Mouse (Mus musculus) heart, postnatal 36 days (tissue): Measurements from ENCODE around the gene Dus3l. TPM values are rescaled to one million over a fixed set of nuclear protein-coding genes. Genes with fewer than 3 reads are reported as not detected.
A peak's percentile ranks its signal among the peaks of the same experiment; 100 is the strongest.

Source experiments
- DNase-seq, 2 experiments: peaks; one replicate each; pipeline ENCODE4 v3.0.0; 2021 to 2022
- intact Hi-C: fragments of 180-260 bp; cut with DNase I; formaldehyde crosslinking; loops from one replicate; pipeline ENCODE4 v1.15.1; 2025
- total RNA-seq, 2 experiments: library from RNA; stranded (reverse); gene quantifications; 2 replicates each; pipeline ENCODE4 v1.2.3; 2021

Dus3l gene
- total RNA-seq: 10 to 100 TPM; 18.8 to 20.3 TPM

DNA sequence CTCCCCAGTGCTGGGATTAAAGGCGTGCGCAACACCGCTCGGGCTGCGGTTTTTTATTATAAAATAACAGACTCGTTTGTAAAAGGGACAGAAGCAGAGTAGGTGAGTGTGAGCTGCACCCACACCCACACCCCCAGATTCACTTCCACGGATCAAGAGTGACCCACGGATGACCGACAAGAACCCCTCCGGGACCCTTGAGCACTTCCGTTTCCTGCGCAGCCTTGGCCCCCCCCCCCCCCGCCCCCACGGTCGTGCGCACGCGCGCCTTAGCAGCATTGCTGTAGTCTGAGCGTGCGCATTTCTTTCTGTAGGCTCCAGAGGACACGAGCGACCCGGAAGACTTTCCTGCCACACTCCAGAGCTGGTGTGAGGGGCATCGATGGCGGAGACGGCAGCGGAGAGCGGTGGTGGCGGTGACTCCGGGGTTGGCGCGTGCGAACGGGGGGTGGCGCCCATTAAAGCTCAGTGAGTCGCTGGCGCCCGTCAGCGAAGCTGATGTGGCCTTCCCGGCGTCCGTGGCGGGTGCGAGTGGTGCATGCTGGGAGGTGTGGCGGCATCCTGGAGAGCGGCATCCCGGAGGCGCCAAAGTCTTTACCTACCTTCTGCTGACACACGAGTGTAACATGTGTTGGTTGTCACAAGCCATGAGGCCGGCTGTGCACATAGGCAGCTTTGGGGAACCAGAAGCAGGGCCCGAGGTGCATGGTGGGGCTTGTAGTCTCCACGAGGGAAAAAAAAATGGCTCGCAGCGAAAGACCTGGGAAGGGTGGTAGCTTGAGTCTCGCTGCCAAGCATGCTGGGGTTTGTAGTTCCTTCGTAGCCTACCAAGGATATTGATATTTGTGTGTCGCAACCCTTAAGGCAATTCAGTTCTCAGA lies at the start of gene Dus3l:
Dus3l (plus strand) TSS at position 284 of the 881 bp plus-strand sequence.
- intact Hi-C loops: loop anchor here (5.0 kb wide), 1 partner anchor 152 kb away; the partner anchor contains the start of gene Rpl36
- peak; percentile 87 to 97 for DNase-seq

DNA sequence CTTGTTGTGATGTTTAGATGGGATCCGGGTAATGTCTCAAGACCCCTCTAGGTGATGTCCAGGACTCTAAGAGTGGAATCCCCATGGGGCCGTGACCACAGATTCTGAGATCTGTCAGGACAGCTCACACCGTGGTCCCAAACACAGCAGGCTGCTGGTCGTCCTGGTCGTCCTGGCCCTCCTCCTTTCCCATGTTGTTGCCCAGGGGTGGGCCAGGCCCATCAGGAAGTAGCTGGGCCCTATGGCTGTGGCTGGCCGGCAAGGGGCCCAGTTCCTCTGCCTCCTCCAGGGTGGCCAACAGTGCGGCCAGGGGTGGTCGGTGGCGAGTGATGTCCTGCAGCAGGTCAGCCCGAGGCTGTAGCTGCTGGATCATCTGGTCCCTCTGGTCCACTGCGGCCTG lies 49.2 kb upstream of the Dus3l start:
- DNase-seq: no peak
- intact Hi-C loops: loop anchor here (2.0 to 5.0 kb wide), 4 partner anchors 21 to 128 kb away; partner anchors contain the start of genes Catsperd, Lonp1 and Rpl36

DNA sequence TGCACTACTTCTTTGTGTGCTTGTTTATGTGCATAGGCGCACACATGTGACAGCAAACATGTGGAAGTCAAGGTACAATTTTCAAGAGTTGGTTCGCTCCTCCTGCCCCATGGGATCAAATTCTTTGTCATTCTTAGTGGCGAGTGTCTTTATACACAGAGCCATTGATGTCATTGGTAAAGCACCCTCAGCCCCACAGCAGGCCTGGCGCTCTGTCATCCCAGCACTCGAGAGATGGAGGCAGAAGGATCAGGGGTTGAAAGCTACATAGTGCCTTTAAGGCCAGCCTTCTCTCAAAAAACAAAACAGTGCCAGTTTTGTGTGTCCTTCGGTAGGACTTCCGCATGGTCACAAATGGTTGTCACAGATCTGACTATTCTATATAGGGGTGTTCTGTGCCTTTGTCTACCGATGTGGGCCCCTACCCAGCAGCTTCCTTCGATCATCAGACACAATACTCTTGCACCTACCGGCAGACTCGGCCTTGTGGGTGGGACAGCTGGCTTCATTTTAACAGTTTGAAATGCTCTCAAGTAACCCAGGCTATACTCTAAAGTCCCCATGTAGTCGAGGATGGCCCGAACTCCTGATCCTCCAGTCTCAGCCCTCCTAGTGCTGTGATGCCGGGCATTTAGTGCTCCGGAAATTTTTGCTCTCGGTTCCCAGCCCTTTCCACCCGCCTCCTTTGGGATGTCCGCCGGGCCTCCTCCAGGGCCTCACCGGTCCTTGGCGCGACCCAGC lies 48.5 kb upstream of the Dus3l start:
- no peak for DNase-seq
- intact Hi-C loops: loop anchor here (2.0 to 5.0 kb wide), 4 partner anchors 21 to 129 kb away; partner anchors contain the start of genes Catsperd, Lonp1 and Rpl36

DNA sequence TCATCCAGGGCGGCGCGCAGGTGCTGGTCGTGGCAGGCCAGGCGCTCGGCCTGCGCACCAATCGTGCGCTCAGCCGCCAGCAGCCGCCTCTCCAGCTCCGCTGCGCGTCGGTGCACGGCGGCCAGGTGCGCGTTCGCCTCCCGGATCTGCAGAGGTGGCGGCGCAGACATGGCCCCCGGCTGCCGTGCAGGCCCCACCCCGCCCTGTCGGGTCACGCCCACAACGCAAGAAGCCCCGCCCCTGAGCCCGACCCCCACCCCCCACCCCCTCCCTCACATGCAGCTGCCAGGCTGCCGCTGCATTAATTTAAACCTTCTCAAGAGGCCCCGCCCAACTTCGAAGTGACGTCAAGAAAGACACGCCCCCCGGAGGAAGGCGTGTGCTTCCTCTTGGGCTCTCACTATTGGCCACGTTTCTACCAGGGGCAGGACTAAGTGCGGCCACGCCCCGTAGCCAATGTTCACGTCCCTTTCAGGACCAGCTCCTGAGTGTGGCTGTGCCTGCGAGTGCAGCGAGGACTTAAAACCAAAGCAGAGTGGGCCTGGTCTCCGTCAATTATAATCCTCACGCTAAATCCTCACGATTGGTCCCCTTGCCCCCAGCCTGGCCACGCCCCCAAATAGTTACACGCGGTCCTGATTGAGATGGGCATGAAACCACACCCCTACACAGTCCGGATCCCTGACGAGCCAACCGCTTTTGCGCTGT lies 47.7 kb upstream of the Dus3l start:
- intact Hi-C loops: loop anchor here (5.0 kb wide), 3 partner anchors 90 to 130 kb away; partner anchors contain the start of genes Catsperd, Lonp1 and Rpl36
- peak; percentile 96 for DNase-seq

DNA sequence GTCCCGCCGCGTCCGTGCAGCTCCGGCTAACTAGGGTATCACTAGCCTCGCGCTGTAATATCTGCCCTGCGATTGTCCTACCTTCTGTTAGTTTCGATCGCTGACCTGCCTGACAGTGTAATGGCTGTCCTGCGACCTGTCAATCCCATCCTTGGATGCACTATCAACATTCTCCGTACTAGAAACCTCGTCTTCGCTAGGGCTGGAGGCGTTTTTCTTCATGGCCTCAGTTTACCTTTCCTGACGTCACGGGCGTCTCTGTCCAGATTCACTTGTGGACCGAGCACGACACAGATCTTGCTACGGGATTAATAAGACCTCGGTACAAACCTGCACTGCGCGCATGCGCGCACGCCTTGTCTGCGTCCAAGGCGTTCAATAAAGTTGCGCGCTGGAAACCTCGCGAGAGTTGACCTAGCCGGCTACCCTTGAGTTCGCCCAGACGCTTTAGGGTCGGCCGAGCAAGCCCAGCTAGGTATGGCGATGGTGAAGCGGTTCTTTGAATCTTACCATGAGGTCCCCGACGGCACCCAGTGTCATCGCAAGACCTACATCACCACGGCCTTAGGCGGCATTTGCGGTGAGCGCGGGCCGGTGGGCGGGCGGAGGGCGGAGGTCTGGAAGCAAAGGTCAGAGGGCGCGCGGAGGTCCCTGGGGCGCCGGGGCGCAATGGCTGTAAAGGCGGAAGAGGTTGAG lies 47.0 kb upstream of the Dus3l start, which contains the start of the genes Ndufa11 and Vmac:
Ndufa11 (plus strand) TSS at position 405 of the 696 bp plus-strand sequence.
Vmac (minus strand) TSS at position 660 of the 696 bp plus-strand sequence.
- intact Hi-C loops: loop anchor here (1.0 to 5.0 kb wide), 4 partner anchors 39 to 130 kb away; partner anchors contain the start of genes Catsperd, Lonp1 and Rpl36
- peak; percentile 94 to 95 for DNase-seq

DNA sequence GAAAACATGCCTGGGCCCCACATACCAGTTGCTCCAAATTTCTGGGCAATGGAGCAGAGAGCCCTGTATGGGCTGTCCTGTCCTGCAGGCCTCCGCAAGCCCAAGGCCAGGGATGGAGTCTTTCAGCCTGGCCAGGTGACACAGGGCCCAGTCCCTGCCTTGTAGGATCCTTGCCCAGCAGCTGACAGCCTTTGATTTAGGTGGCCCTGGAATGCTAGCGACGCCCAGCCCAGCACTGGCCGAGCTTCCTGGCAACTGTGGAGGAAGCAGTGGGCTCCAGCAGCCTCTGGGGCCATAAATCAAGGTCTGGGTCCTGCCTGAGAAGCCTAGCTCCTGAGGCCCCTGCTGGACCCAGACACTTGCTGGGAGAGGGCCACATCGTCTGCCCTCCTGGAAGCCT lies 42.1 kb upstream of the Dus3l start:
- intact Hi-C loops: no loop called here
- no peak for DNase-seq

DNA sequence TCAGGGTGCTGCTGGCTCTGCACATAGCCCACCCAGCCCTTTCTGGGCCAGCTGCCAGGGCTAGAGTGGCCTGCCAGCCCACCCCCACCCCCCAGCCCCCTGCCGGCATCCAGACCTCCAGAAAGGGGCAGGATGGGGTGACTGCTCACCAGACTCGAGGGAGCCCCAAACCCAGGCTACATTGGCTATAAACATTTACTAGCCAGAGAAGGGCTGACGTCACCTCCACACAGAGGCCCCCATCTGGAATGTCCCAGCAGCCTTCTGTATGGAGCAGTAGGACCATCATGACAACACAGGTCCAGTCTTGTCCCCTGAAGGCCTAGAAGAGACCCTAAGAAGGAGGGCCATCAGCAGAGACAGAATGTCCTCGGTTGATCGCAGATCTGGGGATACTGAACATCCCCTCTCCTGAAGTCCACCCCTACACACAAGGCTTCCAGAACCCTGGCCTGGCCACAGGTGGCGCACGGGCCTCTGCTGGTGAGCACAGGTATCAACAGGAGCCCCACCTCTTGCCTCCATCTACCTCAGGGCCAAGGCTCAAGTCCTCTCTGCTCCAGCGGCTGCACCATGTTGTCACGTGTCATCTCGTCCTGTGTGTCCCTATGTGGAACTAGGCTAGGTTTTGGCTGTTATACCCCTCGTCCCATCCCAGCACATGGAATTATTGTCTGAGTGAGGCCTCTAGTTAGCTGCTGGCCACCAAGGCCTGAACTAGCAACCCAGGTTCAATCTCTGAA lies 41.0 kb upstream of the Dus3l start:
- intact Hi-C loops: no loop called here

DNA sequence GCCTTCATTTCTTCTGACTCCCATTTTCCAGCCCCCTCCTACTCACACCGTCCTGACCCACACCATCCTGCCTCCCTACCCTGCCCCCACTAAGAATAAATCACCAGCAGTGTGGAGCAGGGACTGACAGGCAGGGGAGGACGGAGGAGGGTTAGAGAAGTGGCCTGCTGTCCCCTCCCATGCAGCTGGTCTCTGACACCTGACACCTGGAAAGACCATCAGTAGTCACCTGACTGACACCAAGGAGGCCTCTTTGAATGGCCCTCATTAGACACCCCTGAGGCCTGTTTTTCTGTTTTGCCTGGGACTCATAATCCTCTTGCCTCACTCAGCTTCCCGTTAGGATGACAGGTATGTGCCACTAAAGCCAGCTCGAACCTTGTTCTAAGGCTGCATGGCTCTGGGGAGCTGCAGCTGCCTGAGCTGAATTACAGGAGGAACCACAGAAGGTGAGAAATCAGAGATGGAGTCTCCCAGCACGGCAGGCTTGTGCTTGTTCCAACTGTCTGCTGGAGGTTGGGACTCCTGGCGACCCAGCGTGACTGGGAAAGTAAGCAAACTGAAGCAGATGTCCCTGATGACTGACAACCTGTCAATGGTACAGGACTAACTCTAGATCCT lies 37.4 kb upstream of the Dus3l start:
- intact Hi-C loops: no loop called here
- DNase-seq: no peak

More for the DNA sequence above, 41.0 kb upstream of the Dus3l start:
- DNase-seq: no peak

DNA sequence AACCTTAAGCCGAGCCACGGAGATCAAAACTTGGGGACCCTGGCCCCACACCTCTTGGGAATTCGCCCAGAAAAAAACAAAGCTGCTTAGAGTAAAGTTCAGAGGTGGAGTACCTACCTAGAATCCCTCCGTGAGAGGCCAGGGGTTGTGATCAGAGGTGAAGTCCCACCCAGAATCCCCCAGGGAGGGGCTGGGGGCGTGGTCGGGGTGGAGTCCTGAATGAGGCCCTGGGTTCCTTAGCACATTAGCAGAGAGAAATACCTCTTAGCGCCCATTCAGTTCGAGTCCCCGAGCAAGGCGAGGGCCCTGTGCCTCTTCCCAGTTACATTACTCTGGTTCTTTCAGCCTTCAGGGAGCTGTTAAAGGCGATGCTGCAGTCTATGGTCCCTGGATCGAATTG lies 36.9 kb upstream of the Dus3l start:
- intact Hi-C loops: no loop called here
- no peak for DNase-seq

DNA sequence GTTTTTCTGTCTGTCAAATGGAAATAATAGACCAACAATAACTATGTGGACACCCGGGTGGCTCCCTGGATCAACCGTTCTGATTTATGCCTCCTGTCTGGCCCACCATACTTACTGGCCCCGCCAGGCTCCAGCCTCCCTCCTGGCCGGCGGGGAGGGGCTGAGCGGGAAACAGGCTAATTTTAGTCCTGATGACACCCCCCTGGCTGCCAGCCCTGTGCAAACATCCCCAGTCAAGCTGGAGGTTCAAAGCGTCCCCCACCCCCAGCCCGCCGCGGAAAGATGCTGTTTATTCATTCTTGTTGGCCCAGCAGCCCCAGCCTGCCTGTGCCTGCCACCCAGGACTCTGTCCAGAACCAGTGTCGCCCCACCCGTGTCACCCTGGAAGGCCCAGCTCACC lies 36.4 kb upstream of the Dus3l start:
- no peak for DNase-seq

DNA sequence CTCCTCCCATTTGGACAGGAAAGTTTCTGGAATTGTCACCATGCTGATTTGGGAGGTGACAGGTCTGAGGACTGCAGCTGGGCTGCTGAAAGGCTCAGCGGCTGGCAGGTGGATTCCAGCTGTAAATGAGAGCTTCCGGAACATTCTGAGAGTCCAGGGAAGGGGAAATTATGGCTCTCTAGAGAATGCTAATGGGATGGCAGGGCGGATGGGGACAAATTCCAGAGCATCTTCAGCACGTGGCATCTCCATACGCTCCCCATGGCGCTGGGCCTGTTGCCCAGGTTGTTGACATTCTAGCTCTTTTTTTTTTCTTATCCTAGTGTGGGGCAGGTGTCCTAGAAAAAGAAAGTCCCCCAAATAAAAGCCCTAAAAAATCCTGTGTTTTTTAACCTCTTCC lies 35.4 kb upstream of the Dus3l start:
- intact Hi-C loops: no loop called here
- DNase-seq: no peak

More for the DNA sequence above, 36.4 kb upstream of the Dus3l start:
- intact Hi-C loops: no loop called here

DNA sequence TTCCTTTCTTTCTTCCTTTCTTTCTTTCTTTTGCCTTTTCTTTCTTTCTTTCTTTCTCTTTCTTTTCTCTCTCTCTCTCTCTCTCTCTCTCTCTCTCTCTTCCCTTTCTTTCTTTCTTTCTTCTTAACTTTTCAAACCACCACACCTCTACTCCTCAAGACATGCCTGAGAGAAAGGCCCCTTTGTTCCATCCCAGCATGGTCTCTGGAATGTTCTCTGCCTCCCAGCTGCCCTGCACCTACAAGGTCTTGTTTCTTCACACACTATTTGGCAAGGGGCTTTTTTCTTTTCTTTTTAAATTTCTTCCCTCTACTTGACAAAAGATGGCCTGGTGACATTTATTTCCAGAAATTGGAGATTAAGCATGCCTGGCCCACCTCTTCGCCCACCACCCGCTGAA lies 34.9 kb upstream of the Dus3l start:
- no peak for DNase-seq
- intact Hi-C loops: no loop called here

DNA sequence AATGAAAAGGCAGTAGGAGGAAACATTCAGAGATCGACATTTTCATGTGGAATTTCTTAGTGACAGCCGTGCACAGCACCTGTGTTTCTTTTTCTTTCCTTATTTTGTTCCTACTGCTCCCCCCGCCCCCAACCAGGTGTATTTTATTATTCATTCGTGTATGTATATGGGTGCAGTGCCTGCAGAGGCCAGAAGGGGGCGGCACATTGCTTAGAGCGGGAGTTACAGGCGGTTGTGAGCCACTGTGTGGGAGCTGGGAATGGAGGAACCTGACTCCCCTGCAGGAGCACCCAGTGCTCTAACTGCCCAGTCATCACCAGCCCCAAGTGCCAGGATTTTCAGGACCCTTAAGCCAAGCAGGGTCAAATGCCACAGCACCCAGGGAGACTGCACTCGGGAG lies 28.0 kb upstream of the Dus3l start:
- no peak for DNase-seq
- intact Hi-C loops: no loop called here

DNA sequence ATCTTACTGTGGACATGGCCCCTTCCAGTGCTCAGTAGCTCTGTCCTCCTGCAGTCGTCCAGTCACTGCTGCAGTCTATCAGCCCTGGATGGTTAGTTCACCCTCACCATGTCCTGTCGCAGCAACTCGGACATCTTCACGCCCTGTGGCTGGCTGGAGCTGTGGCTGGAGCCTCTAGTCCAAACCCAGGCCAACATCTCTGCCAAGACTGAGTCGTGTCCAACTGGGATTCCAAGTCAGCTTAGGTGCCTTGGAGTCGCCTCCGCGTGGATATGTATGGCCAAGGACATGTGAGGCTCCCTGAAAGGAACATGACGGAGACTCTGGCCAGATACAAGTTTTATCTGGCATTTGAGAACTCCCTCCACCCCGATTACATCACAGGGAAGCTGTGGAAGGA lies 26.3 kb upstream of the Dus3l start:
- intact Hi-C loops: no loop called here
- no peak for DNase-seq

DNA sequence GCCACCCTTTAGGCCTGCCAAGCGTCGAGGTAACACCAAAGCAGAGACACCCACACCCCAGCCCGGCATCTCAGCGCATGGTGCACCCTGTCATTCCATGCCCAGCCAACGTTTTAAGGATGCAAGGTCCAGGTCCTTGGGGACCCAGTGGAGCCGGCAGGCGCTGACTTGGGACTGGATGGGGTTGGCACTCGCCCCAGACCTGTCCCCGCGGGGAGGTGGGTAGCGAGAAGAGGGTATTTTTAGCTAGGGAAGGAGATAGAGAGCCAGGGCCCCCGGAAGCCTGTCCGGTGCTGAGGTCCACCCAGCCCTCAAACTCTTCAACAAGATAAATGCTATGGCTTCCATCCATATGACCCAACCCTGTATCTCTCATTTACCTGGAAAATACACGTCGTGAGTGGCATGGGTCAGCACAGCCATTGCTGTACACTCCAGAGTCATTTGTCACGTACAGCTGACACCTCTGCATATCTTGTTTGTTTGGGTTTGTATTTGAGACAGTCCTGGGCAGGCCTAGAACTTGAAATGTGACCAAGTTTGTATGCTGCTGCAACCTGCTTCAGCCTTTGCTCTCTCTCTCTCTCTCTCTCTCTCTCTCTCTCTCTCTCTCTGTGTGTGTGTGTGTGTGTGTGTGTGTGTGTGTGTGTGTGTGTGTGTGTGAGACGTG lies 24.3 kb upstream of the Dus3l start:
- intact Hi-C loops: no loop called here
- DNase-seq: no peak

DNA sequence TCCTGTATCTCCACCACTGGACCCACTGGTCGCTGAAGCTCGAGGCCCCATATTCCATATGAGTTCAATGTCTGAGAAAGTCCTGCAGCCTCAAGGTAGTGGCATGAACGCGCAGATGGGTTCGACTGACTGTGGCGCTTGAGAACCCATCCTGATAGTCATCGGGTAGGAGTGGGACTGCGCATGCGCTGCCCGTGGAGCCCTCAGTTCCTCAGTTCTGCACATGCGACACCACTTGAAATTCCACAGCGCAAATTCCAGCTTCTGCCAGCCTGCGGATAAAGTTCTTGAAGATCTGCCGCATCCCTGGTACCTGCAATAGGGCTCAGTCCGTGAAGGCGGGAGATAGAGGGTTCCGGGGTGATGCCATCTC lies 23.8 kb upstream of the Dus3l start:
- no peak for DNase-seq
- intact Hi-C loops: no loop called here

DNA sequence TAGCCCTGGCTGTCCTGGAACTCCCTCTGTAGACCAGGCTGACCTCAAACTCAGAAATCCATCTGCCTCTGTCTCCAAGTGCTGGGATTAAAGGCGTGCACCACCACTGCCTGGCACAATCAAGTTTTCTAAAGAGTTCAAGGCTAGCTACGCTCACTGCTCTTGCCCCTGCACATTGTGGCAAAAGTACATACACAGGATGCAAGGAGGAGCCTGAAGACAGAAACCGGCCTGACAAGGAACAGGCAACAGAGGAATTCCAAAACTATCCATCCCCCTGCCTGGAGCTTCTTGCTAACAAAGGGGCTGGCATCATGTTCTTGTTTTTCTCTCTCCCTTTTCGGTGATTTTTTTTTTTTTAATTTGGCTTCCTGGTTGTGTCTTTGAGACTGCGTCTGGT lies 20.4 kb upstream of the Dus3l start:
- DNase-seq: no peak
- intact Hi-C loops: no loop called here

DNA sequence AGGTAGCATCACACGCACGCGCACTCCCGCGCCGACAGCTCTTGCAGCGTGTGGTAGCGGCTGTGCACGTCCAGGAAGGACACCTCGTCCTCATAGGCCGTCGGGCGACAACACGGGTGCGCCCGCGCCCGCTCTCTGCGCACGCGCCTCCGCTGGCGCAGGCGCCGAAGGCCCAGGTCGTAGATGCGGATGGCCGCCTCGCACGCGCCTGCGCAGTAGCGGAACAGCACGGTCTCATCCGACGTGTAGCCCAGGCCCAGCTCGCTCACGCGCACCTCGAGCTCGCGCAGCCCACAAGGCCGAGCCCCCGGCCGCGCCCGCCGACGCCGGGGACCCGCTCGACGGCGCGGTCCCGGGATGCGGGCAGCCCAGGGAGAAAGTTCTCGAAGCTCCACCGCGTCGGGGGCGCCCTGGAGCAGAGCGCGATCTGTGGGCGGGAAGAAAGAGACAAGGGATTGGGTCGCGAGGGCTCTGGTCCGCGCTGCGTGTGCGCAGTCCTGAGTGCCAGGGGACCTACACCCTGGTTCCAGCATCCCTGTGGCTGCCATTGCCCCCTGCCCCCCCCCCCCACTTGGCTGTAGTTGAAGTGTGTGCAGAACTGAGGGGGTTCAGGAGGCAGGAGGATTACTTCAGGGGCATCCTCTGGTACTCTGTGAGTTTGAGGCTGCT lies 13.0 kb upstream of the Dus3l start:
- no peak for DNase-seq
- intact Hi-C loops: no loop called here
